Mouse (Mus musculus): ENCODE measurements around the gene Eml5. TPM values are rescaled to one million over a fixed set of nuclear protein-coding genes. Genes with fewer than 3 reads are reported as not detected.

Gene Eml5
- total RNA-seq, 2 experiments from 2014 or later: 66.2 to 82.7 TPM

DNA sequence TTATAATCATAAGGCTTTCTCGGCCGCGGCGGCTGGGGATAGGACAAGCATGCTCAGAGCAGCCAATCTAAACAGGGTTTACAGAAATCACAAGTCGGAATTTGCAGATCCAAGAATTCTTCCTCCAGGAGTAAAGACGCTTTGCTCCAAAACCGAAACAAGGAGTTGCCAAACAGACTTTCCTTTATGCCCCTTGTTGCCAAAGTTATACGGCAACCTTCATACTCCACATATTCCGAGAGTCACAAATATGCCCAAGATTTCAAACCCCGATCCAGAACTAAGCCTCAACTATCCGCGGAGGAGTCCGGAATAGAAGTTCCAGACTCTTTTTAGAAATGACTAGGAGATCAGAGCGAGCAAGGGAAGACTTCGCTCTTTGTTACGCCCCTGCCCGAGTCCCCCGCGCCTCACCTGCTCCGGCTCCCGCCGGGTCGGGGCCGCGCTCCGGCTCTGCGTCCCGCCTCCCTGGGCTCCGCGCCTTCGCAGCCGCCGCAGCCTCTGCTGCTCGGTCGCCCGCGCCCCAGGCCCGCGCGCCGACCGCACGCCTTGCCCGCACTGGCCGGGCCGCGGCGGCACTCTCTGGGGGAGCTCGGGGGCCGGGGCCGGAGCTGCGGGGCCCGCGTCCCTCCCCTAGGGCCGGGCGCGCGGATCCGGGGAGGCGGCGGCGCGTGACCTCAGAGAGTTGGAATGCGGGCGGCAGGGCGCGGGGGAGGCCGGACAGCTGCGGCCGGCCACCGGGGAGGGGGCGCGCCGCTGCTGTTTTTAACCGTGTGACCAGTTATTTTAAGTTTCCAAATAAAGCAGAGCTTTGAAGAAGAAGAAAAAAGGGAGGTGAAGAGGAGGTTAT is 164.1 kb downstream of the Eml5 start, which contains the start of gene Ptpn21:
Ptpn21 (minus strand) TSS at position 455 of the 850 bp plus-strand sequence.
- DNase-seq (ENCODE audit: low spot score in 2 of 2): no peak

Other genes starting within 250 kb of the Eml5 start
- gene Ptpn21, start 164.1 kb downstream of the Eml5 start, total RNA-seq (2021): 1 to 10 TPM; 6.9 to 7.6 TPM
- 10 to 100 TPM; 94.8 to 95.8 TPM for gene Zc3h14, start 154.5 kb downstream of the Eml5 start, total RNA-seq (2021)
- gene Ttc8, start 19.1 kb upstream of the Eml5 start, total RNA-seq (2021): 10 to 100 TPM; 29.7 to 29.8 TPM

All from layer of hippocampus, postnatal 14 days (tissue).